Mouse (Mus musculus): ENCODE measurements around the gene Gtf2e1. TPM values are rescaled to one million over a fixed set of nuclear protein-coding genes. Genes with fewer than 3 reads are reported as not detected.

The Gtf2e1 gene
- polyA plus RNA-seq (2016; fragmentation: Nextera tagmentation; extraction: Ambion mirVana), result 39.0 and 39.7 TPM in 2 replicates

- Histone ChIP-seq H3K4me2 (replicated peaks) (peak within 1 kb of the TSS; percentile 71), H3K36me3 (peaks cover 12% of the 10 kb centered on the region), H3K9ac (peak within 1 kb of the TSS; percentile 84), H3K27ac (peak within 1 kb of the TSS; percentile 75), H3K4me1 (peaks cover 11% of the 10 kb centered on the region; the same call in 1 of the 2 replicates), H3K27me3 (no peaks in the 10 kb centered on the region), H3K9me3 (no peaks in the 10 kb centered on the region), H3K4me3 (peak within 1 kb of the TSS; percentile 88)
- 2% methylated on average over 41 of the region's 41 CpGs for WGBS
- ATAC-seq (ENCODE audit: insufficient number of reproducible peaks, insufficient read depth, low FRiP score, low TSS enrichment), result peak; percentile 98
Observed at GRCm38 (mm10) chr16:37539611-37540580, at the start of gene Gtf2e1, which contains the start of gene Rabl3. Gene Gtf2e1, minus strand, starts transcription at chr16:37539789. Gene Rabl3, plus strand, starts transcription at chr16:37539885.

- WGBS, result 68% methylated on average over 8 of the region's 8 CpGs
- Histone ChIP-seq H3K4me1 (peaks cover 12% of the 10 kb centered on the region), H3K9me3 (no peaks in the 10 kb centered on the region), H3K36me3 (no peaks in the 10 kb centered on the region), H3K27ac (no peak overlapping the region), H3K27me3 (no peaks in the 10 kb centered on the region), H3K9ac (no peak overlapping the region), H3K4me2 (replicated peaks) (no peak overlapping the region), H3K4me3 (no peak overlapping the region)
- no peak for ATAC-seq (ENCODE audit: insufficient number of reproducible peaks, insufficient read depth, low FRiP score, low TSS enrichment)
Observed at GRCm38 (mm10) chr16:37585129-37585563, 45.6 kb upstream of the Gtf2e1 start.

- peak overlapping the region; percentile 26; the same call in 1 of the 2 replicates for H3K27ac ChIP-seq
Observed at GRCm38 (mm10) chr16:37584218-37585035, 44.8 kb upstream of the Gtf2e1 start.

GRCm38 (mm10) chr16:37583801-37584200 is 44.2 kb upstream of the Gtf2e1 start:
- Histone ChIP-seq H3K36me3 (no peaks in the 10 kb centered on the region), H3K9me3 (no peaks in the 10 kb centered on the region), H3K4me1 (peaks cover 12% of the 10 kb centered on the region), H3K4me3 (0 out of 2 replicates have a peak overlapping the region, but pooled peaks have one; percentile 23), H3K27me3 (no peaks in the 10 kb centered on the region), H3K9ac (no peak overlapping the region), H3K27ac (0 out of 2 replicates have a peak overlapping the region, but pooled peaks have one; percentile 20), H3K4me2 (replicated peaks) (peak overlapping the region; percentile 56)
- no peak for ATAC-seq (ENCODE audit: insufficient number of reproducible peaks, insufficient read depth, low FRiP score, low TSS enrichment)
- 30% methylated on average over 6 of the region's 6 CpGs for WGBS

More at GRCm38 (mm10) chr16:37584218-37585035, 44.8 kb upstream of the Gtf2e1 start:
- H3K9ac ChIP-seq, result no peak overlapping the region
- peak overlapping the region; percentile 23 for H3K4me3 ChIP-seq
- WGBS, result 2% methylated on average over 25 of the region's 25 CpGs
- peaks cover 12% of the 10 kb centered on the region for H3K4me1 ChIP-seq
- no peaks in the 10 kb centered on the region for H3K27me3 ChIP-seq
- peak; percentile 32; the same call in 1 of the 2 replicates for ATAC-seq (ENCODE audit: insufficient number of reproducible peaks, insufficient read depth, low FRiP score, low TSS enrichment)
- peak overlapping the region; percentile 56 for H3K4me2 ChIP-seq (replicated peaks)
- no peaks in the 10 kb centered on the region for H3K9me3 ChIP-seq
- no peaks in the 10 kb centered on the region for H3K36me3 ChIP-seq

- no peaks in the 10 kb centered on the region for H3K27me3 ChIP-seq
- no peak for ATAC-seq (ENCODE audit: insufficient number of reproducible peaks, insufficient read depth, low FRiP score, low TSS enrichment)
- no peak overlapping the region for H3K27ac ChIP-seq
- H3K4me3 ChIP-seq, result no peak overlapping the region
- H3K4me1 ChIP-seq, result peaks cover 12% of the 10 kb centered on the region
- 77% methylated on average over 3 of the region's 3 CpGs for WGBS
- H3K36me3 ChIP-seq, result no peaks in the 10 kb centered on the region
- no peaks in the 10 kb centered on the region for H3K9me3 ChIP-seq
- no peak overlapping the region for H3K9ac ChIP-seq
- no peak overlapping the region for H3K4me2 ChIP-seq (replicated peaks)
Observed at GRCm38 (mm10) chr16:37583306-37583705, 43.7 kb upstream of the Gtf2e1 start.

- H3K27me3 ChIP-seq, result no peaks in the 10 kb centered on the region
- no peak overlapping the region for H3K4me3 ChIP-seq
- no peaks in the 10 kb centered on the region for H3K9me3 ChIP-seq
- H3K9ac ChIP-seq, result no peak overlapping the region
- no peaks in the 10 kb centered on the region for H3K36me3 ChIP-seq
- H3K4me2 ChIP-seq (replicated peaks), result no peak overlapping the region
- no peak for ATAC-seq (ENCODE audit: insufficient number of reproducible peaks, insufficient read depth, low FRiP score, low TSS enrichment)
- peaks cover 12% of the 10 kb centered on the region for H3K4me1 ChIP-seq
- 76% methylated on average over 3 of the region's 3 CpGs for WGBS
- no peak overlapping the region for H3K27ac ChIP-seq
Observed at GRCm38 (mm10) chr16:37581901-37582300, 42.3 kb upstream of the Gtf2e1 start.

GRCm38 (mm10) chr16:37580651-37581050 is 41.1 kb upstream of the Gtf2e1 start:
- H3K4me1 ChIP-seq, result peaks cover 12% of the 10 kb centered on the region
- no peak overlapping the region for H3K27ac ChIP-seq
- no peaks in the 10 kb centered on the region for H3K27me3 ChIP-seq
- no peaks in the 10 kb centered on the region for H3K9me3 ChIP-seq
- no peak overlapping the region for H3K4me3 ChIP-seq
- no peaks in the 10 kb centered on the region for H3K36me3 ChIP-seq
- 84% methylated on average over 4 of the region's 4 CpGs for whole genome bisulfite sequencing
- no peak overlapping the region for H3K9ac ChIP-seq
- H3K4me2 ChIP-seq (replicated peaks), result no peak overlapping the region
- no peak for ATAC-seq (ENCODE audit: insufficient number of reproducible peaks, insufficient read depth, low FRiP score, low TSS enrichment)

GRCm38 (mm10) chr16:37579994-37580393 is 40.4 kb upstream of the Gtf2e1 start, which contains the start of gene Hgd:
Gene Hgd, plus strand, starts transcription at chr16:37580153.
- whole genome bisulfite sequencing, result 53% methylated on average over 4 of the region's 4 CpGs
- H3K9me3 ChIP-seq, result no peaks in the 10 kb centered on the region
- H3K4me2 ChIP-seq (replicated peaks), result no peak within 1 kb of the TSS
- peaks cover 12% of the 10 kb centered on the region for H3K4me1 ChIP-seq
- no peak within 1 kb of the TSS for H3K4me3 ChIP-seq
- ATAC-seq (ENCODE audit: insufficient number of reproducible peaks, insufficient read depth, low FRiP score, low TSS enrichment), result no peak
- H3K36me3 ChIP-seq, result no peaks in the 10 kb centered on the region
- H3K27ac ChIP-seq, result no peak within 1 kb of the TSS
- H3K9ac ChIP-seq, result no peak within 1 kb of the TSS
- no peaks in the 10 kb centered on the region for H3K27me3 ChIP-seq

- Histone ChIP-seq H3K4me3 (no peak overlapping the region), H3K27me3 (no peaks in the 10 kb centered on the region), H3K9me3 (no peaks in the 10 kb centered on the region), H3K36me3 (no peaks in the 10 kb centered on the region), H3K27ac (no peak overlapping the region), H3K4me1 (peaks cover 10% of the 10 kb centered on the region), H3K9ac (no peak overlapping the region), H3K4me2 (replicated peaks) (no peak overlapping the region)
- 88% methylated on average over 1 of the region's 1 CpGs for WGBS
- ATAC-seq (ENCODE audit: insufficient number of reproducible peaks, insufficient read depth, low FRiP score, low TSS enrichment), result no peak
Observed at GRCm38 (mm10) chr16:37579591-37579990, 40.0 kb upstream of the Gtf2e1 start.

- ATAC-seq (ENCODE audit: insufficient number of reproducible peaks, insufficient read depth, low FRiP score, low TSS enrichment), result no peak
- Histone ChIP-seq H3K4me2 (replicated peaks) (no peak overlapping the region), H3K9ac (no peak overlapping the region), H3K27ac (no peak overlapping the region), H3K27me3 (no peaks in the 10 kb centered on the region), H3K4me3 (no peak overlapping the region), H3K9me3 (0 out of 2 replicates have a peak, but pooled peaks cover 4% of the 10 kb centered on the region), H3K4me1 (peaks cover 3% of the 10 kb centered on the region; the same call in 1 of the 2 replicates), H3K36me3 (peaks cover 6% of the 10 kb centered on the region; the same call in 1 of the 2 replicates)
- WGBS, result 80% methylated on average over 3 of the region's 3 CpGs
Observed at GRCm38 (mm10) chr16:37575325-37575724, 35.7 kb upstream of the Gtf2e1 start.

GRCm38 (mm10) chr16:37573061-37573460 is 33.5 kb upstream of the Gtf2e1 start:
- H3K36me3 ChIP-seq, result peaks cover 6% of the 10 kb centered on the region; the same call in 1 of the 2 replicates
- H3K9ac ChIP-seq, result no peak overlapping the region
- H3K4me1 ChIP-seq, result peaks cover 3% of the 10 kb centered on the region; the same call in 1 of the 2 replicates
- H3K4me2 ChIP-seq (replicated peaks), result no peak overlapping the region
- no peak for ATAC-seq (ENCODE audit: insufficient number of reproducible peaks, insufficient read depth, low FRiP score, low TSS enrichment)
- H3K27me3 ChIP-seq, result no peaks in the 10 kb centered on the region
- WGBS, result 87% methylated on average over 5 of the region's 5 CpGs
- 0 out of 2 replicates have a peak, but pooled peaks cover 4% of the 10 kb centered on the region for H3K9me3 ChIP-seq
- no peak overlapping the region for H3K4me3 ChIP-seq
- H3K27ac ChIP-seq, result no peak overlapping the region
